ENCODE assay signal across 15 mouse cellular contexts in the genomic region with DNA sequence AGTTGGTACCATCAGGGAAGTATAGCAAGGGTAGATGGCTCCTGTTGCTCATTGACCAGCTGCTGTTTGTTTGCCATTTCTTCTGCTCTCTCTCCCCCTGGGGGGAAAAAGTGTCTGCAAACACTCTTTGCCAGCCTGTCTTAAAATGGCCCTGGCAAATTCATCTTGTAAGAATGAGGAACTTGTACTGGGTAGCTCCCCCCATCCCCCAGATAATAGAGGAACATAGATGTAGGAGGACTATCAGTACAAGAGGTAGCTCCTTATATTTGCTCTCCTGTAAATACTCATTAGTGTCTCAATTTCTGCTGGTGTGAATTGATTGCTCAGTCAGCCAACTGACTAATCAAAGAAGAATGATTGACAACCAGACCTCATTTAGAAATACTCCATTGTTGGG.
"Had no signal": no experiment of that assay in that cellular context is flagged by ENCODE, and none has a peak within 500 bp of the region (broad histone marks: within the 10 kb centered on the region; RNA-seq: fewer than 3 reads in every experiment).

No protein-coding gene starts in this region.

- DNase-seq: gastrocnemius, postnatal 14 days; gastrocnemius, postnatal 36 days; heart, adult 18-20 months; heart, postnatal 10 days; heart, postnatal 4 days; kidney, adult 18-20 months; kidney, adult 8-10 months; kidney, postnatal 10 days; kidney, postnatal 25 days; kidney, postnatal 4 days; liver had no signal

- ATAC-seq: hindbrain, embryonic 16.5 days; inflammation-experienced regulatory T-cells, adult 6 months; intestine, embryonic 15.5 days; intestine, postnatal 0 days had no signal
